ENCODE assay signal across 19 mouse cellular contexts in genomic region chr11:82631387-82631786, GRCm38 (mm10).
DNase-seq lines count a peak whose midpoint lies in the region; ATAC-seq and TF ChIP-seq lines count a peak whose summit lies in the region.
"Had no signal": no experiment of that assay in that cellular context is flagged by ENCODE, and none has a peak within 500 bp of the region (broad histone marks: within the 10 kb centered on the region; RNA-seq: fewer than 3 reads in every experiment).

No protein-coding gene starts in this region.

- no peak overlapping the region for H3K27ac ChIP-seq in hindbrain, embryonic 11.5 days (ENCODE audit: low read depth, low read length)
- H3K27ac ChIP-seq in hindbrain, postnatal 0 days, result no peak overlapping the region
- peak overlapping the region; percentile 59; the same call in 1 of the 2 replicates for H3K27ac ChIP-seq in forebrain, embryonic 14.5 days (ENCODE audit: low read depth, low read length)
- H3K27ac ChIP-seq in midbrain, embryonic 12.5 days (replicated peaks), result no peak overlapping the region
- H3K27ac ChIP-seq: limb, embryonic 15.5 days had no signal

- no peak for TF ChIP-seq CTCF in hindbrain, postnatal 0 days (IDR thresholded peaks at IDR 0.05; ENCODE audit: low read depth)

- H3K9me3 ChIP-seq in hindbrain, embryonic 11.5 days (ENCODE audit: control insufficient read depth, low read length), result no peaks in the 10 kb centered on the region
- no peaks in the 10 kb centered on the region for H3K9me3 ChIP-seq in hindbrain, postnatal 0 days (ENCODE audit: low read length)
- 0 out of 2 replicates have a peak, but pooled peaks cover 2% of the 10 kb centered on the region for H3K9me3 ChIP-seq in forebrain, embryonic 14.5 days (replicated peaks; ENCODE audit: control insufficient read depth, low read length)
- no peaks in the 10 kb centered on the region for H3K9me3 ChIP-seq in midbrain, embryonic 12.5 days
- H3K9me3 ChIP-seq: limb, embryonic 15.5 days had no signal

- no peak overlapping the region for H3K9ac ChIP-seq in hindbrain, embryonic 11.5 days (ENCODE audit: low read depth, low read length)
- H3K9ac ChIP-seq in hindbrain, postnatal 0 days (replicated peaks; ENCODE audit: low read length), result no peak overlapping the region
- H3K9ac ChIP-seq in forebrain, embryonic 14.5 days (ENCODE audit: low read length), result no peak overlapping the region
- H3K9ac ChIP-seq in midbrain, embryonic 12.5 days (replicated peaks), result no peak overlapping the region
- H3K9ac ChIP-seq: heart, embryonic 12.5 days; limb, embryonic 15.5 days had no signal

- no peaks in the 10 kb centered on the region for H3K36me3 ChIP-seq in hindbrain, embryonic 11.5 days (ENCODE audit: control insufficient read depth, insufficient read depth, low read length)
- no peaks in the 10 kb centered on the region for H3K36me3 ChIP-seq in hindbrain, postnatal 0 days (ENCODE audit: insufficient read depth, low read length)
- H3K36me3 ChIP-seq in forebrain, embryonic 14.5 days (ENCODE audit: control insufficient read depth, insufficient read depth, low read length), result no peaks in the 10 kb centered on the region
- H3K36me3 ChIP-seq in midbrain, embryonic 12.5 days, result no peaks in the 10 kb centered on the region
- H3K36me3 ChIP-seq: heart, embryonic 12.5 days; limb, embryonic 15.5 days had no signal

- peak; percentile 20 for DNase-seq in hindbrain, embryonic 11.5 days (ENCODE audit: low spot score)
- no peak for DNase-seq in hindbrain, postnatal 0 days (ENCODE audit: low spot score)
- peak; percentile 97 for DNase-seq in R1 (ENCODE audit: low read depth, low spot score)
- peak; percentile 96 for DNase-seq in forebrain, embryonic 14.5 days (ENCODE audit: low spot score)
- DNase-seq in cerebellum, adult 18-20 months, result no peak
- DNase-seq in cerebellum, adult 8-10 months, result no peak
- DNase-seq: adrenal gland, postnatal 36 days; cerebellum, adult 11 months; gastrocnemius, postnatal 25 days; heart, postnatal 4 days; kidney, adult 8-10 months; kidney, postnatal 4 days; lung, adult 18-20 months; thymus, postnatal 25 days had no signal

- 29% methylated on average over 4 of the region's 4 CpGs for WGBS in hindbrain, embryonic 11.5 days
- 26% methylated on average over 4 of the region's 4 CpGs for WGBS in hindbrain, postnatal 0 days
- 7% methylated on average over 4 of the region's 4 CpGs for WGBS in forebrain, embryonic 14.5 days
- WGBS in midbrain, embryonic 12.5 days, result 42% methylated on average over 4 of the region's 4 CpGs

- peak; percentile 68 for ATAC-seq in hindbrain, embryonic 11.5 days (ENCODE audit: low FRiP score)
- ATAC-seq in hindbrain, postnatal 0 days, result no peak
- ATAC-seq in forebrain, embryonic 14.5 days, result peak; percentile 93
- peak; percentile 69 for ATAC-seq in midbrain, embryonic 12.5 days (ENCODE audit: low FRiP score, low read depth)
- ATAC-seq in CD4-positive, CD25-positive, alpha-beta regulatory T cell, adult 4 months, result no peak
- ATAC-seq: activated CD4-positive, CD25-positive, alpha-beta regulatory T cell, adult 4 months had no signal

- no peak overlapping the region for H3K4me3 ChIP-seq in hindbrain, embryonic 11.5 days (ENCODE audit: low read depth, low read length)
- no peak overlapping the region for H3K4me3 ChIP-seq in hindbrain, postnatal 0 days (ENCODE audit: low read length)
- no peak overlapping the region for H3K4me3 ChIP-seq in forebrain, embryonic 14.5 days (ENCODE audit: low read depth, low read length)
- H3K4me3 ChIP-seq in midbrain, embryonic 12.5 days, result no peak overlapping the region
- H3K4me3 ChIP-seq: heart, embryonic 12.5 days; limb, embryonic 15.5 days had no signal

- no peak overlapping the region for H3K4me2 ChIP-seq in hindbrain, embryonic 11.5 days (replicated peaks; ENCODE audit: low read depth, low read length)
- H3K4me2 ChIP-seq in hindbrain, postnatal 0 days (ENCODE audit: low read depth, low read length), result no peak overlapping the region
- no peak overlapping the region for H3K4me2 ChIP-seq in forebrain, embryonic 14.5 days (ENCODE audit: low read length)
- no peak overlapping the region for H3K4me2 ChIP-seq in midbrain, embryonic 12.5 days (replicated peaks)
- H3K4me2 ChIP-seq: heart, embryonic 12.5 days; limb, embryonic 15.5 days had no signal

- H3K4me1 ChIP-seq in hindbrain, embryonic 11.5 days (replicated peaks; ENCODE audit: control insufficient read depth, insufficient read depth, low read length), result 0 out of 2 replicates have a peak, but pooled peaks cover 2% of the 10 kb centered on the region
- H3K4me1 ChIP-seq in hindbrain, postnatal 0 days (ENCODE audit: insufficient read depth, low read length), result no peaks in the 10 kb centered on the region; the same call in 1 of the 2 replicates
- H3K4me1 ChIP-seq in forebrain, embryonic 14.5 days (ENCODE audit: control insufficient read depth, insufficient read depth, low read length), result peaks cover 12% of the 10 kb centered on the region
- H3K4me1 ChIP-seq in midbrain, embryonic 12.5 days, result peaks cover 27% of the 10 kb centered on the region
- H3K4me1 ChIP-seq: heart, embryonic 12.5 days had no signal

- no peaks in the 10 kb centered on the region for H3K27me3 ChIP-seq in hindbrain, embryonic 11.5 days (ENCODE audit: control insufficient read depth, insufficient read depth, low read length)
- no peaks in the 10 kb centered on the region for H3K27me3 ChIP-seq in hindbrain, postnatal 0 days (ENCODE audit: insufficient read depth, low read length)
- H3K27me3 ChIP-seq in forebrain, embryonic 14.5 days (replicated peaks; ENCODE audit: control insufficient read depth, insufficient read depth, low read length), result no peaks in the 10 kb centered on the region
- no peaks in the 10 kb centered on the region for H3K27me3 ChIP-seq in midbrain, embryonic 12.5 days
- H3K27me3 ChIP-seq: heart, embryonic 12.5 days; limb, embryonic 15.5 days had no signal

Comparison
In these comparisons a context has a peak if more than half of its experiments do, and no peak if none do; other contexts are left out.
1. ATAC-seq: peak in hindbrain, embryonic 11.5 days (single experiment), forebrain, embryonic 14.5 days (single experiment) and midbrain, embryonic 12.5 days (single experiment); none in hindbrain, postnatal 0 days (single experiment) and CD4-positive, CD25-positive, alpha-beta regulatory T cell, adult 4 months (single experiment).
2. DNase-seq: peak in hindbrain, embryonic 11.5 days (single experiment), R1 (single experiment) and forebrain, embryonic 14.5 days (single experiment); none in hindbrain, postnatal 0 days (single experiment), cerebellum, adult 18-20 months (0 of 2) and cerebellum, adult 8-10 months (single experiment).